Mouse (Mus musculus) naive thymus-derived CD4-positive, alpha-beta T cell, adult 2 months (primary cell): ENCODE measurements around the gene Plekhb1.

Experiments used
- DNase-seq: peaks from one replicate; pipeline ENCODE4 v3.0.0-alpha.2; 2011; ENCODE audit warnings: low read depth

Gene Plekhb1

GRCm38 (mm10) chr7:100656739-100657138 lies 5.5 kb downstream of the Plekhb1 start:
- DNase-seq: no peak

- no peak for DNase-seq
Measured at GRCm38 (mm10) chr7:100654441-100654840, 7.8 kb downstream of the Plekhb1 start.

GRCm38 (mm10) chr7:100653480-100654266 lies 8.5 kb downstream of the Plekhb1 start:
- no peak for DNase-seq

GRCm38 (mm10) chr7:100651011-100651410 lies 11.2 kb downstream of the Plekhb1 start:
- peak; percentile 9 for DNase-seq

GRCm38 (mm10) chr7:100650421-100650820 lies 11.8 kb downstream of the Plekhb1 start:
- no peak for DNase-seq

- no peak for DNase-seq
Measured at GRCm38 (mm10) chr7:100649826-100650225, 12.4 kb downstream of the Plekhb1 start.

- no peak for DNase-seq
Measured at GRCm38 (mm10) chr7:100649095-100649494, 13.1 kb downstream of the Plekhb1 start.

- peak; percentile 57 for DNase-seq
Measured at GRCm38 (mm10) chr7:100645147-100645546, 17.1 kb downstream of the Plekhb1 start.

- no peak for DNase-seq
Measured at GRCm38 (mm10) chr7:100642413-100642812, 19.8 kb downstream of the Plekhb1 start.

GRCm38 (mm10) chr7:100637657-100638056 lies 24.6 kb downstream of the Plekhb1 start:
- DNase-seq: peak; percentile 59

- no peak for DNase-seq
Measured at GRCm38 (mm10) chr7:100624538-100624937, 37.7 kb downstream of the Plekhb1 start.

- DNase-seq: peak; percentile 54
Measured at GRCm38 (mm10) chr7:100622277-100622676, 39.9 kb downstream of the Plekhb1 start.

- no peak for DNase-seq
Measured at GRCm38 (mm10) chr7:100616121-100616857, 45.9 kb downstream of the Plekhb1 start.

- no peak for DNase-seq
Measured at GRCm38 (mm10) chr7:100608910-100609309, 53.3 kb downstream of the Plekhb1 start.

GRCm38 (mm10) chr7:100608130-100608741 lies 54.0 kb downstream of the Plekhb1 start, which contains the start of gene Mrpl48:
Mrpl48 (minus strand) TSS chr7:100608301.
- no peak for DNase-seq

- DNase-seq: peak; percentile 97
Measured at GRCm38 (mm10) chr7:100607214-100608129, 54.7 kb downstream of the Plekhb1 start, which contains the start of gene Rab6a. Rab6a (plus strand) TSS chr7:100607410.

- no peak for DNase-seq
Measured at GRCm38 (mm10) chr7:100600211-100600610, 62.0 kb downstream of the Plekhb1 start.

GRCm38 (mm10) chr7:100593349-100593748 lies 68.9 kb downstream of the Plekhb1 start:
- DNase-seq: no peak
